Mouse (Mus musculus) neural tube, embryonic 15.5 days (tissue): Measurements from ENCODE around the gene Smok2b. TPM values are rescaled to one million over a fixed set of nuclear protein-coding genes. Genes with fewer than 3 reads are reported as not detected.
"Not testable (repeated sequence)": the region's sequence is repeated elsewhere in the genome, so short reads cannot be mapped to it uniquely, and the experiment has no call there.

ENCODE experiments used
- ATAC-seq: fragments of 200-750 bp; cut with Nextera tagmentation; 2 replicates; pipeline ENCODE4 v1.8.0; 2017; ENCODE audit warnings: mild to moderate bottlenecking, moderate TSS enrichment, moderate library complexity; ENCODE audit not compliant: low FRiP score
- H3K27ac ChIP-seq: fragments of 300-500 bp; sonication (generic); replicated peaks from 2 replicates; pipeline ENCODE4 v1.5.1; 2015; ENCODE audit warnings: mild to moderate bottlenecking, inconsistent platforms
- H3K27me3 ChIP-seq: fragments of 300-500 bp; sonication (generic); replicated peaks from 2 replicates; pipeline ENCODE4 v1.6.1; 2015; ENCODE audit warnings: inconsistent platforms
- H3K36me3 ChIP-seq: fragments of 300-500 bp; sonication (generic); 2 replicates; pipeline ENCODE4 v1.6.1; 2015; ENCODE audit warnings: inconsistent platforms
- H3K4me1 ChIP-seq: fragments of 300-500 bp; sonication (generic); 2 replicates; pipeline ENCODE4 v1.6.1; 2015; ENCODE audit warnings: inconsistent platforms
- H3K4me2 ChIP-seq: fragments of 300-500 bp; sonication (generic); 2 replicates; pipeline ENCODE4 v1.6.1; 2015; ENCODE audit warnings: inconsistent platforms, mild to moderate bottlenecking, moderate library complexity
- H3K4me3 ChIP-seq: fragments of 300-500 bp; sonication (generic); replicated peaks from 2 replicates; pipeline ENCODE4 v1.5.1; 2015; ENCODE audit warnings: mild to moderate bottlenecking, inconsistent platforms
- H3K9ac ChIP-seq: fragments of 300-500 bp; sonication (generic); replicated peaks from 2 replicates; pipeline ENCODE4 v1.6.1; 2015; ENCODE audit warnings: mild to moderate bottlenecking, inconsistent platforms
- H3K9me3 ChIP-seq: fragments of 300-500 bp; sonication (generic); replicated peaks from 2 replicates; pipeline ENCODE4 v1.6.1; 2016; ENCODE audit warnings: inconsistent platforms
- WGBS: fragments of 180-500 bp; shearing (Covaris S2); methylation state at CpG from one replicate; pipeline ENCODE4 v1.1.7; 2015; ENCODE audit warnings: mixed read lengths; 5-methylcytosine and 5-hydroxymethylcytosine counted together
- polyA plus RNA-seq: library from polyadenylated mRNA; unstranded; fragments of >200 nt; fragmentation: Nextera tagmentation; extraction: Ambion mirVana; gene quantifications from 2 replicates; pipeline ENCODE4 v1.2.1, GENCODE M21; 2015

Gene Smok2b
- not detected in 2 replicates for polyA plus RNA-seq

DNA sequence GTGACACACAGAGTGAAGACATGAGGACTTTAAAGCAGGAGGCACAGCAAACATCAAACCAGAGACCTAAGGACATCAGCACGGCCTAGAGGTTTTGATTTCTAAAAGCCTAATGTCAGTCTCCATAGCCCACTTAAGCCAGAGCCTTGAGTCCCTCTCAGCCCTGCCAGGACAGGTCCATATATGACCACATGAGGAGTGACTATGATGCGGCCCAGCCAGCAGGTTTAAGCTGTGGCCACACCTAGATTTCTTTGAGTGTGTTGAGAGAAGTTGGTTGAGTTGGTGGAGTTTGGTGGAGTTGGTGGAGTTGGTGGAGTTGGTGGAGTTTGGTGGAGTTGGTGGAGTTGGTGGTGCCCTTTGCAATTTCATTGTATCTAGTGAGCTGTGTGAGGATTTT is at the start of gene Smok2b:
Gene Smok2b (plus strand): TSS at position 301 of the 400 bp plus-strand sequence.
- not testable (repeated sequence) for ATAC-seq, H3K27ac ChIP-seq, H3K4me2 ChIP-seq, H3K36me3 ChIP-seq, H3K9ac ChIP-seq, H3K27me3 ChIP-seq, H3K4me1 ChIP-seq, H3K4me3 ChIP-seq
- peaks cover 79% of the 10 kb centered on the region for H3K9me3 ChIP-seq
- WGBS, result 85% methylated on average over 2 of the region's 2 CpGs

DNA sequence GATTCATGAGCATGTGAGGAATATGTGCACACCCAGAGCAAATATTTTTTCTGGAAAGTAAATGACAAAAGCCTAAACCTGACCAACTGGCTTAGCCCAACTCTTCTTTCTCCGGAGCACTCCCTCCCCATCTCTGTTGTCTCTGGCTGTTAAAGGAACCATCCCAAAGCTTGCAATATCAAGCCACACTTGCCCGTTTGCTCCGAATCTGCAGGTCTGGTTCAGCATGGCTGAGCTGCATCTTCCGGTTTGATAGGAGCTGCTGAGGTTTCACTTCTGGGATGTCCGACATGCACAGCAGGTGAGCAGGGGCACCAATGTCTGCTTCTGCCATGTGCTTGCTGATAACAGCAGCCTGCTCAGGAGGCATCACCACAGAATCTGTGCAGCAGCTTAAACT is 49.6 kb upstream of the Smok2b start:
- ATAC-seq, H3K27me3 ChIP-seq, H3K36me3 ChIP-seq, H3K4me3 ChIP-seq, H3K9ac ChIP-seq, H3K4me1 ChIP-seq, H3K4me2 ChIP-seq, H3K27ac ChIP-seq: not testable (repeated sequence)
- H3K9me3 ChIP-seq, result peaks cover 32% of the 10 kb centered on the region
- WGBS, result 92% methylated on average over 5 of the region's 5 CpGs

DNA sequence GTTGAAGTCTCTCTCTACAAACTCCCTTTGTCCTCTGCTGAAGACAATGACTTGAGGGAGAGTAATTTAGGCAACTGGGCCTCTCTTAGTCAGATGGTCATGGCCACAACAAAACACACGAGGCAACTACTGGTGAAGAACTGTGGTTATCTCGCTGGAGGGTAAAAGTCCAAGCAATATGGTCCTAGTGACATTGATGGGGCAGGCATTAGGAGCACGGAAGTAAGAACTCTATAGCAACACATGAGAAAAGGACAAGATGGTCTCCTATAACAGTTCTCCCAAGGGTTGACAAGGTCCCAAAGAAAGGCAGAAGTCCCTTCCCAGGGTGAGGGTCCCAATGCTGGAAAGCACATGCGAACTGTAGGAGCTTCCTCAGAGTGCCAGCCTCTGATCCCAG is 47.3 kb upstream of the Smok2b start:
- H3K4me1 ChIP-seq, result not testable (repeated sequence)
- peaks cover 41% of the 10 kb centered on the region for H3K9me3 ChIP-seq

DNA sequence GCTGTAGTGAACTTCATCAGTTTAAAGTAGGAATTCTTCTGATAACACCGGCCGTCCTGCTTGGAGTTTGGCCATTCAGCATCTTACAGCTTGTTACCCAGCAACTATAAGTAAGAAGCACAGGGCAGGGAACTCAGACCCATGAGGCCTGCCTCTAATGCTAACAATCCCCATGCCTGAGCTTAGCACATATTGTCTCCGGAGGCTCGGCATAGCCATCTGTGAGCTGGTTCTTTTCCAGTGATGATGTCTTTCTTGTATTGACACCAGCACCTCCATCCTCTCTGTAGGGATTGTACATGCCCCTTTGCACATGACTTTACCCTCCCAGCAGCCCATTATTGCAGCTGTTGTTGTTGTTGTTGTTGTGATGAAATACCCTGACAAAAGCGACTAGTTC is 45.5 kb upstream of the Smok2b start:
- not testable (repeated sequence) for H3K27me3 ChIP-seq, H3K4me2 ChIP-seq, H3K4me1 ChIP-seq, H3K27ac ChIP-seq, H3K9ac ChIP-seq, H3K36me3 ChIP-seq, ATAC-seq, H3K4me3 ChIP-seq
- peaks cover 39% of the 10 kb centered on the region for H3K9me3 ChIP-seq
- 96% methylated on average over 4 of the region's 5 CpGs for WGBS

More for the DNA sequence above, 47.3 kb upstream of the Smok2b start:
- not testable (repeated sequence) for H3K9ac ChIP-seq, H3K27me3 ChIP-seq, H3K36me3 ChIP-seq, ATAC-seq, H3K27ac ChIP-seq, H3K4me3 ChIP-seq, H3K4me2 ChIP-seq
- WGBS, result 72% methylated on average over 3 of the region's 4 CpGs

DNA sequence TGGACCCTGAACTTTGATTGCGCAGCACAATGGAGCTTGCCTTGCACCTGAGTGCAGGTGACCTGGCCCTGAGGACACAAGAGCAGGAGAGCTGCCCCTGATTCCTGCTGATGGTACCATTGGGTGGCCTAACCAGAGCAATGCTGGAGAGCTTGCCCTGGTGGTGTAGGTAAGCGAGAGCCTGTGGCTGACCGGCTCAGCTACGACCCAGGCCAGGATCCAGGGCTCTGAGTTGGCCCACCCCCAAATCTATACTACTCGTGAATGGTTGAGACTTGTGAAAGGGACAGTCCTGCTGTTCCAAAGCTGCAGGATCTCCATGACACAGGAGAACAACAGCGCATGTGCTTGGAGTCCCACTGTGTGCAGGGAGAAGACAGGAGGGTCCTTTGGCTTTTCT is 43.5 kb upstream of the Smok2b start:
- not testable (repeated sequence) for H3K4me1 ChIP-seq, H3K4me3 ChIP-seq, H3K4me2 ChIP-seq, H3K27me3 ChIP-seq, H3K27ac ChIP-seq, H3K9ac ChIP-seq, ATAC-seq, H3K36me3 ChIP-seq
- peaks cover 34% of the 10 kb centered on the region for H3K9me3 ChIP-seq
- 84% methylated on average over 6 of the region's 6 CpGs for WGBS

DNA sequence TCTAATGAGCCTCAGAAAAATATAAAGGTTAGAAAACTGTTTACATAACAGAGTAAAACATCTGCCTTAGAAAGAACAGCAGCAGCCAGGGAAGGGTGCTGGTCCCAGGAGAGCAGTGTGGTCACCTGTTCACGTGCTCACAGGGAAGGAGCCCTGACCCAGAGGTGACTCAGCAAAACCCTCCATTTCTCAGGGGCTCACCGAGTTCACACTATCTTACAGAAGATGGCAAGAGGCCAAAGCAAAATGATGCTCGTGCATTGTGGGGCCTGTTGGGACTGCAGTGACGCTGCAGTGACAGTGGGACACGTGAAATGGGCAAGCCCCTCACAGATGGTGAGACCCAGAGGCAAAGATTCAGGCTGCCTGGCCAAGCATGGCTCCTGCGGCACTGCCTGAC is 42.4 kb upstream of the Smok2b start:
- H3K9ac ChIP-seq, ATAC-seq, H3K27ac ChIP-seq, H3K4me1 ChIP-seq, H3K4me3 ChIP-seq, H3K36me3 ChIP-seq, H3K27me3 ChIP-seq, H3K4me2 ChIP-seq: not testable (repeated sequence)
- H3K9me3 ChIP-seq, result peaks cover 32% of the 10 kb centered on the region
- WGBS, result 70% methylated on average over 6 of the region's 6 CpGs

DNA sequence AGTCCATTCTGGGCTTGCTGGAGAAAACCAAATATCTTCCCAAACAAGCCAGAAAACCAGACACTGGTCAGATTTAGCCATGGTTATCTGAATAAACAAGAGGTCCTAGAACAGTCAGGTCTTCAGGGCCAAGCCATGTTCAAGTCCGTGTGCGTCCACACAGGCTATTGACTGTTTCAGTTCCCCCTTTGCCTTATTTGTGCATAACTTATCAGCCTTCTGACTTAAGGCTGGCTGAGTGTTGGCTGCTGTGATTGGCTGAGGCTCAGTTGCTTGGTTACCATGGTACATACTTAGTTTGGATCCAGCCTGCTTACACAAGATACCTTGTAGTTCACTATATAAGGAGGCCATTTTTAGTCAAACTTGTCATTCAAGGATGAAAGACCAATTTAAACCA is 41.2 kb upstream of the Smok2b start:
- not testable (repeated sequence) for H3K4me1 ChIP-seq, ATAC-seq, H3K36me3 ChIP-seq, H3K27ac ChIP-seq, H3K4me2 ChIP-seq, H3K4me3 ChIP-seq, H3K9ac ChIP-seq, H3K27me3 ChIP-seq
- 92% methylated on average over 2 of the region's 2 CpGs for WGBS
- peaks cover 34% of the 10 kb centered on the region for H3K9me3 ChIP-seq

DNA sequence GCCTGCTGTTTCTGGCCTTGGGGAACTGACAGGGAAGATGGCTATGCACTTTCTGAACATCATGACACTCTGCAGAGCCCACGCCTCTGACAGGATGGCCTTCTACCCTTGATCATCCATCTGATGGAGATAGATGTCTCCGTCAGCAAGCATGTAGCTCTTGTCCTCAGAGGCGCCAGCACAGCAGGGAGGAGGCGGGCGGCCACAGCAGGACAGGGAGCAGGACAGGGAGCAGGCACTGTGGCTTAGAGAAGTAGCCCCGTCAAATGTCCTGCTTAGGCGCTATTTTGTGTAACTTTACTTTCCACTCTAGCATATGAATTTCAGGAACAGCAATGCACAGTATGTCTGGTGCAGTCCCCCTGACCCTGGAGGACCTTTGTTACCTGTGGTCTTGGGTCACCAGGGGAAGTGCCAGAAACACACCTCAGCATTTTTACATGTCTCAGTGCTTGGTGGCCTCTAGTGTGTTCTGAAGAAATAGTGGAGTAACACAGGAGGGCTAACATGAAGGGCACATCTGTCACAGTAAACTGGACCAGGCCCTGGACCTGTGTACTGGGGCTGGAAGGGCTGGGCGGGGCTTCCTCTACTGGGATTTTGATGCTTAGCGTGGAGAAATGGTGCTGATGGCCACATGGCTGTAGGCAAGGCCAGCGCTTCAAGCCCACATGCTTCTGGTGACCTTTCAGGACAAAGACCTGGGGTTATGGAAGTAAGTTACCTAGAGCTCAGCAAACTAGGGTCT is 39.0 kb upstream of the Smok2b start:
- H3K36me3 ChIP-seq, H3K4me3 ChIP-seq, H3K27ac ChIP-seq, ATAC-seq, H3K4me2 ChIP-seq, H3K9ac ChIP-seq, H3K27me3 ChIP-seq, H3K4me1 ChIP-seq: not testable (repeated sequence)
- 90% methylated on average over 10 of the region's 10 CpGs for WGBS
- peaks cover 42% of the 10 kb centered on the region for H3K9me3 ChIP-seq

DNA sequence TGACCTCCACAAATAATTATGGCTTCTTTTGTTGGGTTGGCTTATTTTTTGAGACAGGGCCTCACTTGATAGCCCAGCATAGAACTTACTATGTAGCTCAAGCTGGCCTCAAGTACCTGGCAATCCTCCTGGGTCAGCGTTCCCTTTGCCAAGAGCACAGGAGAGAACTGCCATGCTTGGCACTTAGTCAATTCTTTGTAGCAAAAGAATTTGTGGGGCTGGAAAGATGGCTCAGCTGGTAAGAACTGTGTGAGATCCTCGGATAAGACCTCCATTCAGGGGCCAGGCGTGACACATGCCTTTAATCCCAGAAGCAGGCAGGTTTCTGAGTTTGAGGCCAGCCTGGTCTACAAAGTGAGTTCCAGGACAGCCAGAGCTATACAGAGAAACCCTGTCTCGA is 33.6 kb upstream of the Smok2b start:
- peaks cover 55% of the 10 kb centered on the region for H3K9me3 ChIP-seq
- H3K27me3 ChIP-seq, H3K9ac ChIP-seq, H3K36me3 ChIP-seq, H3K4me1 ChIP-seq, ATAC-seq, H3K4me3 ChIP-seq, H3K27ac ChIP-seq, H3K4me2 ChIP-seq: not testable (repeated sequence)
- 71% methylated on average over 4 of the region's 4 CpGs for WGBS

DNA sequence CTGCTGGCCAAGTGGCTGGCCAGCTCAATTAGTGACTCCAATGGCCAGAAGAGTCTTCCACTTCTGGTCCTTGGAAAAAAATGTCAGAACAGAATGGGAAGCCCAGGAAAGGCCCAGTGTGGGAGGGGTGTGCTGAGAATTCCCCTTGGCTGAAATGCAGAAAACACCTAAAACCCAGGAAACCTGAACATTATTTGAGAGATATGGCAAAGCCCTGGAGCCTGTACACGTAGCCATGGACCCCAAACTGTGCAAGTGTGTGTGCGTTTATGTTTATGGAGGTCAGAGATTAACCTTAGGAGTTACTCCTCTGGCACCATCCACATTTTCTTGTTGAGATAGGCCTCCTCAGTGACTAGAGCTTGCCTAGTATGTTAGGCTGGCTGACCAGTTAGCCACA is 31.2 kb upstream of the Smok2b start:
- H3K9me3 ChIP-seq, result peaks cover 47% of the 10 kb centered on the region

DNA sequence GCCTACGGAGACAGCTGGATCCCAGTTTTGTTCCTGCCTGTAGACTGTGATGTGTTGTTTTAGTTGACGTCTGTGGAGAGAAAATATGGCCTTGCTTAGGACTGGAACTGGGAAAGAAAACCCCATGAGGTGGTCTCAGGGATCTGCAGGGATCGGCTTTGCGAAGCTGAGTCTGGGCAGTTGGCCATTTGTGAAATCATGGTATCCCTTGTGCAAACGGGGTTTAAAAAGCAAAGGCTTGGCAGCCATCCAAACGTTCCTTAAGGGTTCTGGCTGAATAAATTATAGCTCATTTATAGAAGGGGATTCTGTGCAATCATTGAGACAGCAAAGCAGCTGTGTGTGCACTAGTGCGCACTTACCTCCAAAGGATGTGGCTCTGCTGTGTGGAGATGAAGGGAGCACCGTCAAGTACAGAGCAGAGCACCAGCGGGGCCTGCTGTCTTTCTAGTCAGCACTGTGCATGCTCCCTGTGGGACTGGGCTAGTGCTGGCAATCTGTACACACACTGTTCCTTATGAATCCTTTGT is 30.1 kb upstream of the Smok2b start:
- H3K4me2 ChIP-seq, H3K9ac ChIP-seq, H3K27me3 ChIP-seq, H3K4me3 ChIP-seq, H3K27ac ChIP-seq, H3K4me1 ChIP-seq, H3K36me3 ChIP-seq: not testable (repeated sequence)
- WGBS, result 82% methylated on average over 8 of the region's 9 CpGs
- ATAC-seq, result peak; percentile 66
- H3K9me3 ChIP-seq, result peaks cover 39% of the 10 kb centered on the region

More for the DNA sequence above, 31.2 kb upstream of the Smok2b start:
- H3K27me3 ChIP-seq, H3K9ac ChIP-seq, H3K27ac ChIP-seq, H3K4me3 ChIP-seq, ATAC-seq, H3K4me2 ChIP-seq, H3K36me3 ChIP-seq, H3K4me1 ChIP-seq: not testable (repeated sequence)
- WGBS, result 87% methylated on average over 2 of the region's 2 CpGs

DNA sequence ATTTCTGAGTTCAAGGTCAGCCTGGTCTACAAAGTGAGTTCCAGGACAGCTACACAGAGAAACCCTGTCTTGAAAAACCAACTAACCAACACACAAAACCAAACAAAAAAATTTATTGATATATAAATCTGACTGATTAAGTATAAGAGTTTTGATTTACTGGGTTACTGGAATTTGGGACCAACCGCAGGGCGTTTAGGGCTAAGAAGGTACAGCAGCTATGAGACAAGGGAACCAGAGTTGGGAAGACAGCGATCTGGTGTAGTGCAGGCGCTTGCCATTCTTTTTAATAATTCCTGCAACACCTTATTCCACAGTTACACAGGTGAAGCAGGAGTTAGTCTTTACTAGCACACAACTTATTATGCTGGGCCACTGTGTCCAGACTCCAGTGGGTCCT is 28.5 kb upstream of the Smok2b start:
- H3K4me3 ChIP-seq, H3K4me2 ChIP-seq, H3K27ac ChIP-seq, ATAC-seq, H3K27me3 ChIP-seq, H3K4me1 ChIP-seq, H3K36me3 ChIP-seq, H3K9ac ChIP-seq: not testable (repeated sequence)
- H3K9me3 ChIP-seq, result peaks cover 32% of the 10 kb centered on the region
- 88% methylated on average over 4 of the region's 4 CpGs for WGBS
